Mouse (Mus musculus) stomach, postnatal 0 days (tissue): ENCODE results near the gene Pik3cd. TPM values are rescaled to one million over a fixed set of nuclear protein-coding genes. Genes with fewer than 3 reads are reported as not detected.

Experiments used
- ATAC-seq: fragments of 200-750 bp; cut with Nextera tagmentation; 2 replicates; pipeline ENCODE4 v1.8.0; 2017; ENCODE audit not compliant: low FRiP score, low TSS enrichment
- DNase-seq: peaks from one replicate; pipeline ENCODE4 v3.0.0-alpha.2; 2016; ENCODE audit warnings: low spot score
- H3K27ac ChIP-seq: fragments of 300-500 bp; sonication (generic); replicated peaks from 2 replicates; pipeline ENCODE4 v1.5.1; 2014; ENCODE audit warnings: mild to moderate bottlenecking, control low read depth
- H3K27me3 ChIP-seq: fragments of 300-500 bp; sonication (generic); 2 replicates; pipeline ENCODE4 v1.6.1; 2014; ENCODE audit warnings: low read length; ENCODE audit not compliant: control insufficient read depth, insufficient read depth
- H3K36me3 ChIP-seq: fragments of 300-500 bp; sonication (generic); 2 replicates; pipeline ENCODE4 v1.6.1; 2014; ENCODE audit warnings: low read length, mixed read lengths; ENCODE audit not compliant: control insufficient read depth, insufficient read depth
- H3K4me1 ChIP-seq: fragments of 300-500 bp; sonication (generic); replicated peaks from 2 replicates; pipeline ENCODE4 v1.6.1; 2014; ENCODE audit warnings: antibody characterized with exemption; ENCODE audit not compliant: control insufficient read depth, insufficient read depth
- H3K4me2 ChIP-seq: fragments of 300-500 bp; sonication (generic); replicated peaks from 2 replicates; pipeline ENCODE4 v1.6.1; 2014; ENCODE audit warnings: low read depth, mild to moderate bottlenecking, control low read depth, moderate library complexity
- H3K4me3 ChIP-seq: fragments of 300-500 bp; sonication (generic); 2 replicates; pipeline ENCODE4 v1.5.1; 2014; ENCODE audit warnings: low read depth, low read length, control low read depth
- H3K9ac ChIP-seq: fragments of 300-500 bp; sonication (generic); 2 replicates; pipeline ENCODE4 v1.6.1; 2014; ENCODE audit warnings: mild to moderate bottlenecking, low read length, control low read depth, mixed read lengths
- H3K9me3 ChIP-seq: fragments of 300-500 bp; sonication (generic); 2 replicates; pipeline ENCODE4 v1.6.1; 2016; ENCODE audit warnings: low read length; ENCODE audit not compliant: control insufficient read depth
- CTCF ChIP-seq: IDR thresholded peaks from 2 replicates; pipeline ENCODE4 v1.5.1; 2016; ENCODE audit warnings: antibody characterized with exemption, low read depth, mild to moderate bottlenecking, moderate library complexity
- EP300 ChIP-seq: optimal IDR thresholded peaks from 2 replicates; pipeline ENCODE3; 2016; ENCODE audit warnings: antibody characterized with exemption
- WGBS: fragments of 180-500 bp; shearing (Covaris S2); extraction: QIAGEN DNeasy Blood & Tissue Kit; methylation state at CpG from one replicate; pipeline ENCODE4 v1.1.7; 2014; 5-methylcytosine and 5-hydroxymethylcytosine counted together
- polyA plus RNA-seq: library from polyadenylated mRNA; unstranded; fragments of >200 nt; fragmentation: Nextera tagmentation; extraction: Ambion mirVana; gene quantifications from 2 replicates; pipeline ENCODE4 v1.2.1, GENCODE M21; 2015

Gene Pik3cd
- polyA plus RNA-seq, 1 experiment from 2014 or later = 2.0 TPM

GRCm38 (mm10) chr4:149698197-149698821 is 4.1 kb downstream of the Pik3cd start:
- no peaks in the 10 kb centered on the region for H3K27me3 ChIP-seq
- no peaks in the 10 kb centered on the region for H3K4me1 ChIP-seq
- peak overlapping the region; percentile 46 for H3K4me3 ChIP-seq
- no peaks in the 10 kb centered on the region for H3K9me3 ChIP-seq
- no peak overlapping the region for H3K27ac ChIP-seq
- no peaks in the 10 kb centered on the region for H3K36me3 ChIP-seq
- peak overlapping the region; percentile 59 for H3K9ac ChIP-seq
- DNase-seq (peak; percentile 69), ATAC-seq (peak; percentile 58)
- peak overlapping the region; percentile 71 for H3K4me2 ChIP-seq
- no peak for TF ChIP-seq EP300
- TF ChIP-seq CTCF = peak; percentile 77
- WGBS = 2% methylated on average over 35 of the region's 35 CpGs

- TF ChIP-seq EP300 = no peak
- TF ChIP-seq CTCF = no peak
- H3K27me3 ChIP-seq = no peaks in the 10 kb centered on the region
- ATAC-seq (peak; percentile 43; the same call in 1 of the 2 replicates), DNase-seq (no peak)
- H3K4me2 ChIP-seq = peak overlapping the region; percentile 71
- no peaks in the 10 kb centered on the region for H3K9me3 ChIP-seq
- WGBS = 35% methylated on average over 15 of the region's 15 CpGs
- H3K4me1 ChIP-seq = no peaks in the 10 kb centered on the region
- H3K36me3 ChIP-seq = no peaks in the 10 kb centered on the region
- H3K9ac ChIP-seq = peak overlapping the region; percentile 59; the same call in 1 of the 2 replicates
- H3K27ac ChIP-seq = no peak overlapping the region
- H3K4me3 ChIP-seq = peak overlapping the region; percentile 46
These were observed 4.7 kb downstream of the Pik3cd start for GRCm38 (mm10) chr4:149697506-149698196.

- Histone ChIP-seq H3K4me1 (no peaks in the 10 kb centered on the region), H3K4me3 (no peak overlapping the region), H3K9ac (no peak overlapping the region), H3K27me3 (no peaks in the 10 kb centered on the region), H3K36me3 (no peaks in the 10 kb centered on the region), H3K4me2 (no peak overlapping the region), H3K27ac (0 out of 2 replicates have a peak overlapping the region, but pooled peaks have one; percentile 4), H3K9me3 (no peaks in the 10 kb centered on the region)
- peak; percentile 33 for TF ChIP-seq CTCF
- no peak for TF ChIP-seq EP300
- ATAC-seq (peak; percentile 53), DNase-seq (peak; percentile 37)
- WGBS = 32% methylated on average over 16 of the region's 16 CpGs
These were observed 6.0 kb downstream of the Pik3cd start for GRCm38 (mm10) chr4:149696189-149696971.

- Histone ChIP-seq H3K9ac (no peak overlapping the region), H3K4me2 (no peak overlapping the region), H3K4me3 (no peak overlapping the region), H3K36me3 (no peaks in the 10 kb centered on the region), H3K27me3 (no peaks in the 10 kb centered on the region), H3K27ac (no peak overlapping the region), H3K4me1 (no peaks in the 10 kb centered on the region), H3K9me3 (no peaks in the 10 kb centered on the region)
- TF ChIP-seq CTCF (no peak), EP300 (no peak)
- WGBS = 66% methylated on average over 8 of the region's 8 CpGs
- ATAC-seq = no peak
- DNase-seq = no peak
These were observed 11.0 kb downstream of the Pik3cd start for GRCm38 (mm10) chr4:149691368-149691767.

GRCm38 (mm10) chr4:149690828-149691280 is 11.5 kb downstream of the Pik3cd start:
- no peaks in the 10 kb centered on the region for H3K27me3 ChIP-seq
- DNase-seq = no peak
- no peak overlapping the region for H3K4me2 ChIP-seq
- TF ChIP-seq EP300 (no peak), CTCF (no peak)
- ATAC-seq = no peak
- 89% methylated on average over 8 of the region's 8 CpGs for WGBS
- H3K4me3 ChIP-seq = no peak overlapping the region
- no peak overlapping the region for H3K9ac ChIP-seq
- no peaks in the 10 kb centered on the region for H3K36me3 ChIP-seq
- H3K4me1 ChIP-seq = no peaks in the 10 kb centered on the region
- no peak overlapping the region for H3K27ac ChIP-seq
- H3K9me3 ChIP-seq = no peaks in the 10 kb centered on the region
